Mouse (Mus musculus): ENCODE data around the gene Ucp1. TPM values are rescaled to one million over a fixed set of nuclear protein-coding genes. Genes with fewer than 3 reads are reported as not detected.

The Ucp1 gene
- polyA plus RNA-seq, 1 experiment from 2014 or later: not detected

GRCm38 (mm10) chr8:83342076-83342475 is 51.9 kb downstream of the Ucp1 start:
- H3K27me3 ChIP-seq: no peaks in the 10 kb centered on the region
- H3K9me3 ChIP-seq: no peaks in the 10 kb centered on the region
- H3K9ac ChIP-seq: no peak overlapping the region
- no peak overlapping the region for H3K4me2 ChIP-seq
- no peak for ATAC-seq (ENCODE audit: low FRiP score)
- H3K4me3 ChIP-seq (replicated peaks): no peak overlapping the region
- WGBS: 90% methylated on average over 3 of the region's 3 CpGs
- H3K36me3 ChIP-seq (replicated peaks): no peaks in the 10 kb centered on the region
- H3K27ac ChIP-seq: no peak overlapping the region
- no peaks in the 10 kb centered on the region for H3K4me1 ChIP-seq

DNA sequence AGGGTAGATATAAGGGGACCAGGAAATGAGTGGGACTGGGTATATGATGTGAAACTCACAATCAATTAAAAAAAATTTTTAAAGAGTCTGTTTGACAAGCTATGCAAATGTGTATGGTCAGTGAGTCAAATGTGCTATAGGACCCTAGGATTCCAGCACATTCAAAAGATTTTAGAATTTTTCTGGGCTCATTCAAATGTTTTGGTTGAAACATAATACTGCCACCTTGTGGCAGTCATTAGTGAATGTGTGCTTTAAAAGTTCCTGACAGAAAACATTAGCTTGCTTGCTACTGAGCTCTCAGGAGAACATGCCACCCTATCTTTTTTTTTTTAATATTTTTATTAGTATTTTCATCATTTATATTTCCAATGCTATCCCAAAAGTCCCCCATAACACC is 52.5 kb downstream of the Ucp1 start:
- ATAC-seq (ENCODE audit: low FRiP score): no peak
- H3K4me3 ChIP-seq (replicated peaks): no peak overlapping the region
- H3K9ac ChIP-seq: no peak overlapping the region
- no peaks in the 10 kb centered on the region for H3K36me3 ChIP-seq (replicated peaks)
- H3K4me1 ChIP-seq: no peaks in the 10 kb centered on the region
- no peaks in the 10 kb centered on the region for H3K27me3 ChIP-seq
- H3K4me2 ChIP-seq: no peak overlapping the region
- H3K27ac ChIP-seq: no peak overlapping the region
- no peaks in the 10 kb centered on the region for H3K9me3 ChIP-seq

Other genes starting within 250 kb of the Ucp1 start
- gene Tbc1d9, start 125.0 kb upstream of the Ucp1 start, polyA plus RNA-seq (2016; fragmentation: Nextera tagmentation; extraction: Ambion mirVana): 11.6 and 12.7 TPM in 2 replicates
- 5.5 and 6.2 TPM in 2 replicates for gene Gm10645, start 124.2 kb upstream of the Ucp1 start, polyA plus RNA-seq (2016; fragmentation: Nextera tagmentation; extraction: Ambion mirVana)
- gene Elmod2, start 42.1 kb downstream of the Ucp1 start, polyA plus RNA-seq (2016; fragmentation: Nextera tagmentation; extraction: Ambion mirVana): 34.3 and 35.5 TPM in 2 replicates
- gene Mgat4d, start 58.1 kb downstream of the Ucp1 start, polyA plus RNA-seq (2016; fragmentation: Nextera tagmentation; extraction: Ambion mirVana): not detected in 2 replicates
- gene Clgn, start 99.5 kb downstream of the Ucp1 start, polyA plus RNA-seq (2016; fragmentation: Nextera tagmentation; extraction: Ambion mirVana): 6.3 and 6.8 TPM in 2 replicates
- gene Scoc, start 168.0 kb downstream of the Ucp1 start, polyA plus RNA-seq (2016; fragmentation: Nextera tagmentation; extraction: Ambion mirVana): 167 and 176 TPM in 2 replicates
- gene Olfr370, start 245.4 kb downstream of the Ucp1 start, polyA plus RNA-seq (2016; fragmentation: Nextera tagmentation; extraction: Ambion mirVana): not detected in 2 replicates